Mouse (Mus musculus): ENCODE measurements around the gene Mical2.

Gene Mical2

DNA sequence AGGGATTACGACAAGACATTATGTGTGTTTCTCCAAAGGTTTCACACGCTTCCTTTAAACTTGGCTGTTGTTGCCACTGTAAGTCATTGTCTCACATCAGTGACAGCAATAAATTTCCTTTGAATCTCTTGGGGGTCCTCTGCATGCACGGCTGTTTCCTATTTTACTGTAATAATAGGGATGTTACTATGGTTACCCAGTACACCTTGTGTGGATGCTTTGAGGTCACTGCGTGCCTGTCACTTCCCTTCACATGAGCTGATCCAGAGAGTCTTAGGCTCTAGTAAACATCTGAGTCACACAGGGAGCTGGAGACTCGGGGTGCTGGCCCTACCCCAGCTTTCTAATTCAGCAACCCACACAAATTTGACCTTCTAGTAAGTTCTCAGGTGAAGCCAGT is 88.0 kb downstream of the Mical2 start:
- no peak for DNase-seq (ENCODE audit: low spot score in 2 of 2)

DNA sequence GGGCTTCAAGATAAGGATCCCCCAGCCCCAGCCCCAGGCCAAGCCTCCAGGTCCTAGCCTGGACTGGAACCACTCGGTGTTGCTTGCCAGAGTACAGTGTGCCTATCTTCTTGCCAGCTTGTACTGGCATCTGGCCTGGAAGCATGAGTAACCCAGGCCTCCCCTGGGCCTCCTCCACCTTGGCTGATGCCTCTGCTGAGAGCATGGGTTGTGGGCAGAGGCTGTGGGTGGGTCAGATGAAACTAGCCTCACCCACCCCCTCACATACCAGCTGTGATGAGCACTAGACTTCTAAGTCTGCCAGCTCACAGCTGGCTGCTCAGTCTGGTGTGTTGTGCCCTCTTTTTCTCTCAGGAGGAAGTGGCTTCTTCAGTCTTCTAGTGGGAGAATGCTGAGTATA is 90.6 kb downstream of the Mical2 start:
- DNase-seq (ENCODE audit: low spot score in 2 of 2), result peak in 1 of 2 experiments; percentile 39

DNA sequence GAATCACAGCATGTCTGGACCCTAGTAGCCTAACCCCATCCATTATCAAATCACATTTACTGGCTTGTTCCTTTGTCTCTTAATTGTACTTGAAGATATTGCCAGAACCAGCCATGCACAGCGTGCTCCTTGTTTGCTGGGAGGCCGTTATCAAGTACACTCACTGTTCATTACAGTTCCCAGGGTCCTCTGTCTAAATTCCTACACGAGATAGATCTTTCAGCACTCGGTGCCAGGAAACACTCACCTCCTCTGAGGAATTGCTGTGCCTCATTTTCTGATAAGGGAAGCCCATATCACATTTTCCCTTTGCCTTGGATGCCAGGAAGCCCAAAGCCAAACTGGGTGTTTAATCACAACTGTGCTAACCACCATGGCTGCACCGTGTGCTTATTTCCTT is 91.8 kb downstream of the Mical2 start:
- DNase-seq (ENCODE audit: low spot score in 2 of 2), result no peak

DNA sequence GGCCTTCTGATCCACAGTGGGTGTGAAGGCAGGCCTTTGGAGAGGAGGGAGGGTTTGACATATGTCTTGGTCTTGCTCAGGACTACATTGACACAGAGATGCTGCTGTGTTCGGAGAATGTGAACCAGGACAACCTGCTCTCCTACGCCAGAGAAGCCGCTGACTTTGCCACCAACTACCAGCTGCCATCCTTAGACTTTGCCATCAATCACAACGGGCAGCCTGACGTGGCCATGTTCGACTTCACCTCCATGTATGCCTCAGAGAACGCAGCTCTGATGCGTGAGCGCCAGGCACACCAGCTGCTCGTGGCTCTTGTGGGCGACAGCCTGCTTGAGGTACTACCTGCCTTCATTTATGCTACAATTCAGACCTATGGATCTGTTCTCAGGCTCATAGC is 92.7 kb downstream of the Mical2 start:
- no peak for DNase-seq (ENCODE audit: low spot score in 2 of 2)

DNA sequence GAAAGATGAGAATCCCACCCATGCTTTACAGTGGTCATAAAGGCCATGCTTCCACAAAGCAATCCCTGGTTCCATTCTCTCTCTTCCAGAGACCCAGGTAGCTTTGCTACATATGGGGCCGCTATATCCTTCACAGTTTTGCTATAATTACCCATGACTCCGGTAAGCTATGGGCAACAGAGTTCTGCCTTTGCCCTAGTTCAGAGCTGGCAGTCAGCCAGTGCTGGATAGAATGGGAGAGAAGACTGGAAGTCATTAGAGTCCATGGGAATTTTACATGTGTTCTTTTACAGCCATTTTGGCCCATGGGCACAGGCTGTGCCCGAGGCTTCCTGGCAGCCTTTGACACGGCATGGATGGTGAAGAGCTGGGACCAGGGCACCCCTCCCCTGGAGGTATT is 93.8 kb downstream of the Mical2 start:
- no peak for DNase-seq (ENCODE audit: low spot score in 2 of 2)

DNA sequence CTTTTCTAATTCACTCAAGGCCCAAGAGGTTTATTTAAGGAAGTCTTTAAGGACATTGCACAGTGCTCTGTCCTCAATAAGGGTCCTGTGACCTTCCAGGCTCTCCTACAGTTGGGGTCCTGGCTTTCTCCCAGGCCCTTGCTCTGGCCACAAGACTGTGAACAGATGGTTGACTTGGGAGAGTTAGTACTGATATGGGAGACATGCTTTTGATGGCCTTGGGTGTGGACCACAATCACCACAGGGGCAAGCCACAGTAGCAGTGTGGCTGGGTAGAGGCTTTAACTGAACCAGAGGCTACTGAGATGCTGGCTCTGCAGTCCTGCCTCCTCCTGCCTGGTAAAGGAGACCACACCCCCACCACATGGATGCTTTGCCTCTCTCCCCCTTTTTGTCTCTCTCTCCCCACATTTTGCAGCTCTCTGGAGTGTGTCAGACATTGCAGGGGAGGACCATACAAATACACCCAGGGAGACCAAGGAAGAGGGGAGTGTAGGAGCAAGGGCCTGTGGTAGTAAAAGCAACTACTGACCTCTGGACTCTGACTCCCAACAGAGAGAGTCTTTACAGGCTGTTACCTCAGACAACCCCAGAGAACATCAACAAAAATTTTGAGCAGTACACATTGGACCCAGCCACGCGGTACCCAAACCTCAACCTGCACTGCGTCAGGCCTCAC is 94.5 kb downstream of the Mical2 start:
- DNase-seq (ENCODE audit: low spot score in 2 of 2), result no peak

DNA sequence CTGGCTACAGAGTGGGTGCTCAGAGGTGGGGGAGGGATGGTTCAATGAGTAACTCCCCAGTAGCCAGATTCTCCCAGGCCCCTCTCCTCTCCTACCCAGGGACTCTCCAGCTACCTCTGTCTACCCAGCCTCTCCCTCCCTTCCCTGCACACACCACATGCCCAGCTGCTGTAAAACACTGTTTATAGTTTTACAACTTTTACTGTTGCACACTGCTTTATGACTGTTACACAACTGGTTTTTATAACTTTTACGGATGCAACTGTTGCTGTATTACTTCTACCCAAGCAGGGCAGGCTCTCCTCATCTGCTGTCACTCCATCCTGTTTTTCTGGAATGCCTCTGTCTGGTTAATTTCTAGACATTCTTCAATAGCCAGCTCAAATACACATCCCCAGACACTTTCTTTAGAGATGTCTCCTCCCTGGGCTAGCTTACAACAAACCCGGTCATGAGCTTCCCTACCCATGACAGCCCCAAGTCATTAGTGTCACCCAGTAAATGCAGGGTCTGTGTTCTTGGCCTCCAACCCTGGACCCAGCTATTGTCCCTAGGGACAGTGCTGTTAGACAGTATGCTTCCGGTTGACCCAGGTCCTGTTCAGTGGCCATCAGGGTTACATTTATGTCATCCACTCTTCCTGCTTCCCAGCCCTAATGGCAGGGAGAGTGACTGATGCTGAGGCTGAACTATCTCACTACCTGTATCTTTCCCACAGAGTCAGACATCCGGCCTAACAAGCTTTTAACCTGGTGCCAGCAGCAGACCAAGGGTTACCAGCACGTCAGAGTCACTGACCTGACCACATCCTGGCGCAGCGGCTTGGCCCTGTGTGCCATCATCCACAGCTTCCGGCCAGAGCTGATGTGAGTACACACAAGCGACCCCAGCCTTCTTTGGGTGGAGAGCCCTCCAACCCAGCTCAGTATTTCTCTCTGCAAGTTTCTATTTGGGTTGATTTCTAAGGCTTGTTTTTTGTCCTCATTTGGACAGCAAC is 96.4 kb downstream of the Mical2 start:
- no peak for DNase-seq (ENCODE audit: low spot score in 2 of 2)

DNA sequence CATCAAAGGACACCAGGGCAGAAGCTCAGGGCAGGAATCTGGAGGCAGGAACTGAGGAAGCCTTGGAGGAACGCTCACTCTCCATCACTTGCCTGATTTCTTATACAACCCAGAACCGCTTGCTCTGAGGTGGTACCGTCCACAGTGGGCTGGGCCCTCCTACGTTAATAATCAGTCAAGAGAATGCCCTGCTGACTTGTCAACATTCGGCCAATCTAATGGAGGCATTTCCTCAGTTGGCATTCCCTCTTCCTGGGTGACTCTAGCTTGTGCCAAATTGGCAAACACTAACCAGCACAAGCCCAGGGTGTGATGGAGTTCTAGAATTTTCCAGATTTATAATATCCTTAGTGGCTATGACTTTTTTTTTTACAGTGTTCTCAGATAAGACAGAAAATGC is 98.9 kb downstream of the Mical2 start:
- no peak for DNase-seq (ENCODE audit: low spot score in 2 of 2)

DNA sequence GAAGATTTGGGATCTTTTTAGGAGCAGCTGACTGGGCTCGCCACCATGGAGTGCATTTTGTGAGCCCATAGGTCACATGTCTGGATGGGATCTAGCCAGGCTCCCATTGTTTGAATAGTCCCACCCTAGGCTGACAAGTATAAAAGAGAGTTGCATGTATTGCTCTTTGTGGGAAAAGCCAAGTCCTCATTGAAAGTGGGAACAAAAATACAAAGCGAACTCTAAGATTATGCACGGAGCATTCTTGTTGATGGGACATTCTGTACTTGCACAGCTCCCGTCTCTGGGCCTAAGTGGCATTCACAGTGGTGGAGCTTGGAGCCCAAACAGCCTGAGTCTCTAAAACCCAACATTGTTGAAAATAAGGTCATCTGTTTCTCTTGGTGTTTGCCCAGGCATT is 101.2 kb downstream of the Mical2 start:
- no peak for DNase-seq (ENCODE audit: low spot score in 2 of 2)

DNA sequence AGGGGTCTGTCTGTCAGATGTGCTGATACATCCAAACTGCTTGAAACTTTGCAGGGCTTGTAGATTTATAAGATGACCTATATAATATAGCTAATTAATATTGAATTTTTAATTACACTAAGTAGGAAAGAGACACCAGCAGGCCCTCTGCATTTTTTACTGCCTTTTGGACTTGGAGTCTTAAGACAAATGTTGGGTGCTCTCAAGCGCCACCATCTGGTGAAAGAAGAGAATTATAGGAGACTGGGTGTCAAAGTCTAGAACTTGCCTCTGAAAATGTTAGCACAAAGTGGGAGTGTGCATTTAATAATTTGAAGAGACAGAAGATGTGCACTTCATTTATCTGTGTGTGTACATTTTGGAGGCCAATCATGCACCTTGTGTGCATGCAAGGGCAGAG is 103.3 kb downstream of the Mical2 start:
- DNase-seq (ENCODE audit: low spot score in 2 of 2), result no peak

DNA sequence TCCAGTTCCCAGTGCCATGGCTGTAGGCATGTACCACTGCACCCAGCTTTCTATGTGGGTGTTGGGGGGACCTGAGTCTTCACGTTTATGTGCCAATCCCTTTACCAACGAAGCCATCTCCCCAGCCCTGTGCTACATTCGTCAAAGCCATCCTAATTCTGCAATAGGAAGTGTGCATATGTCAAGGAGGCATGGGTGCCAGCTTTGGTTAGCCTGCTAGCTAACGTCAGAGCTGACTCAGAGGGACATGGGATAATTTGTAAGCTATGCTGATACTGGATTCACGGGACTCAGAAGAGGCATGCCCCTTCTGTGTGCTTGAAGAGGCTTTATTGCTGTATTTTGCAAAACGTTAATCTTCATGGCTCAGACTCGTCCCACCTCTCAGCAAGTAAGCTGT is 103.8 kb downstream of the Mical2 start:
- DNase-seq (ENCODE audit: low spot score in 2 of 2), result no peak

DNA sequence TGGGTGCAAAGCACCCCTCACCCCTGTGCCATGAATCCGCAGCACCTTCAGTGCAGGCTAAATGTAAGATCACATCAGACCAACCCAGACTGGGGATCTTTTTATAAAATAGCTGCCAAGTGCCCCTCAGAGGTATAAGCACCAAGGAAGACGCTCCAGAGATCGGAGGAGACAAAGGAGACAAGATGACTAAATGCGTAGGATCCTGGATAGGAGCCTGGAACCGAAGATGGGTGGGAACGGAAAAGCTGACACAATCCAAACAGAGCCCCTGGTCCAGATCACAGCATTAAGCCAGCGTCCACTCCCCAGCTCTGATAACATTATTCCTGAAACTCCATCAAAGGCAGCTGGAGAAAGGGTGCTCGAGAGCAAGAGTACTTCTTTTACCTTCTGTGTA is 105.3 kb downstream of the Mical2 start:
- no peak for DNase-seq (ENCODE audit: low spot score in 2 of 2)

DNA sequence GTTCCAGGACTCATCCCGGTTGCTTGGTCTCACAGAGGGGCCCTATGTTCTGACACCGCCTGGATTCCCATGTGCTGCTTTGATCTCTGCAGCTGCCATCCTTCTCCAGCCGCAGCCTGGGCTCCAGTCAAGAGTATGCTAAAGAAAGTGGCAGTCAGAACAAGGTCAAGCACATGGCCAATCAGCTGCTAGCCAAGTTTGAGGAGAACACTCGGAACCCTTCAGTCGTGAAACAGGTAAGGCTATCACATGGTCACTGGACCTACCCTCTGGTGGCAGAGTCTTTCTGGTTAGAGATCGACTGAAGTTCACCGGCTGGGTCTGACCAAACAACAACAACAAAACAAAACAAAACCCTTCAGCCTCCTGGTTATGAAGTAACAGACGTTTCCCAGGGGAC is 106.1 kb downstream of the Mical2 start:
- no peak for DNase-seq (ENCODE audit: low spot score in 2 of 2)

DNA sequence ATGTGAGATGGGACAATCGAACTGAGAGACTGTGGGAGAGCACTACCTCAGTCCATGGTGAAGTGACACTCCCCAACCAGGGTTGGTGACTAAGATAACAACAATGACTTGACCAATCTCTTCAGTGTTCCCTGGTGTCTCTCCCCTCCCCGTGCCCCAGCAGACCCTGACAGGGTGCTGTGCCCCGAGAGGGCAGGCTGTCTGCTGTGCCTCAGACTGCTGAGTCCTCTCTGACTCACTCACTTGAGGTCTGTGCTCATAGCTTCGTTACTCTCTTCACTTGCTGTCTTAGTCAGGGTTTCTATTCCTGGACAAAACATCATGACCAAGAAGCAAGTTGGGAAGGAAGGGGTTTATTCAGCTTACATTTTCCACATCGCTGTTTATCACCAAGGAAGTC is 106.8 kb downstream of the Mical2 start:
- DNase-seq (ENCODE audit: low spot score in 2 of 2), result no peak

DNA sequence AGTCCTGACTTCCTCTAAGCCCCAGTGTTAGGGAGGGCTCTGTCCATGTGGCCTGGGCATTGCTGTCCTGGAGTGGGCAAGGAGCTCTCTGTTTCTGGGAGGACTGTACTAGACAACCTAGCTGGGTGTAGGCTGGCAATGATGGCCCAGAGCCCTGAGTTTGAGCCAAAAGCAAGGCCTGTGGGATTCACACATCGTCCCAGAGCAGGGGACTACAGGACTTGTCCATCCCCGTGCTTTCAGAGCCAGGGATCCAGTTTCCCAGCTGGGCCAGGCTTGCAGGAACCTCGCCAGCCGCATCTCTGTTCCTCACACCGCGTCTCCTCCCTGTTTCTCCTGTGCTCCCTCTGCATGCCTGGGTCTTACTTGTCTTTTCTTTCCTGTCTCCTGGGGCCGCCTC is 107.7 kb downstream of the Mical2 start:
- no peak for DNase-seq (ENCODE audit: low spot score in 2 of 2)

DNA sequence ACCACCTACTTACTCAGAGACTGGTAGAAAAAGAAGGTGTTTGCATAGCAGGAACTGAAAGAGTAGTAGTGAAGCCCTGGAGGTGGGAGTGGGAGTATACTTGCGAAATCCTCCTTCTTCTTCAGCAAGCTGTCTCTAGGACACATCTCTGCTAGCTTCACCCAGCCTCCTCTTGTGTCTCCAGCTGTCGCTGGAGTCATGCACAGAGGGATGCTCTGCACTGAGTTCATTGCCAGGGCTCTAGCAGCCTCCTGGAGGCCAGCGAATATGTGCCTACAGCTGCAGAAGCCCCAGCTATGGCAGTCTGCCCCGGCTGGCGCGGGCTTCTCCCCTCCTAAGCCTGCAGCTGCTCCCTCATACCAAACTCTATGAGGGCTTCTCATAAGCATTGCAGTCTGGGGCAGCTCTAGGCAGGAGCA is 110.6 kb downstream of the Mical2 start:
- DNase-seq (ENCODE audit: low spot score in 2 of 2), result no peak

DNA sequence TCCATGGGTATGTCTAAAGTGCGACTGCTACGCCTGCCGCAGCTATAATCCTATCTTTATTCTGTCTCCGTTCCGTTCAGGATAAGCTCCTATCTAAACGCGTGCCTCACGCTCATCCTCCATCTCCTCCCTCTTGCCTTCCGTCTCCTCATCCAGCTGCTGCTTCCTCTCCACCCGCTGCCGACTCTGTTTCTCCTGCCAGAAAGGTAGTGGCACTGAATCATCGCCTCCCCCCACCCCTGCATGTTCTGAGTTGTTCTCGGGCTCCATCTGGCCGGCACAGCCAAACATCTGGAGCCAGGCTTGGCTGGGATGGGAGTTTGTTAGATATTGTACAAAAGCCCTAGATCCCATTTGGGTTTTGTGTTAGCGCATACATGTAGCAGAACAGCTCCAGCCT is 111.1 kb downstream of the Mical2 start:
- peak in 1 of 2 experiments; percentile 32 for DNase-seq (ENCODE audit: low spot score in 2 of 2)

DNA sequence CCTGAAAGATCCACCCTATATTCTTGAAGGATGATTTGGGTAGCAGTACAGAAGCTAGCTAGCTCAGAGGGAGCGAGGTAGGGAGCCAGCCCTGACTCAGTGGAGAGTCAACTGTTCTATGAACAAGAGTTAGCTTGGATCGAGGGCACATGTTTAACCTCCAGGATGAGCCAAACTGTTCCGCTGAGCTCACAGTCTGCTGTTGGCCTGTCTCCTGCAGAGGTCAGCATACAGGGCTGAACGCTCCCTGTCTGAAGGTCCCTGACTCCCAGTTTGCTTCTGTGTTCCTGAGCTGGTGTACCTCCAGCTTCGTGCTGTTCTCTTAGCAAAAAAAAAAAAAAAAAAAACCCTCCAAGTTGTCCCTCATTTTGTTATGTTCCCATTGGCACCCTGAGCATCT is 112.1 kb downstream of the Mical2 start:
- DNase-seq (ENCODE audit: low spot score in 2 of 2), result no peak

DNA sequence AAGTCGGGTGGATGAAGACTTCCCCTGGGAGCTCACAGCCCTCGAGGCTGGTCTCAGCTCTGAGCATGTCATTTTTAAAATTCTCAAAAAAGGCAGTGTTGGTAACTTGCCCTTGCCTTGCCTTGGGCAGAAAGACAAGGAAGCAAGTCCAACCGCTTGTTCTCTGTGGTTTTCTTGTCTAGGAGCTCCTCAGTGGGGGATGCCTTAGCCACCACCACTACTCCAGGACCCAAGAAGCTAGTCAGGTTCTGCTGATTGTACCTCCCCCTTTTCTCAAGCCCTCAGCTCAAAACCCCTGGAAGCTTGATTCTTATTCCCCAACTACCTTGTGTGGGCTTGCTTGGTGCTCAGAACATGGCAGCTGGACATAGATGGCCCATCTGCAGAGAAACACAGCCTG is 115.4 kb downstream of the Mical2 start:
- DNase-seq (ENCODE audit: low spot score in 2 of 2), result no peak

DNA sequence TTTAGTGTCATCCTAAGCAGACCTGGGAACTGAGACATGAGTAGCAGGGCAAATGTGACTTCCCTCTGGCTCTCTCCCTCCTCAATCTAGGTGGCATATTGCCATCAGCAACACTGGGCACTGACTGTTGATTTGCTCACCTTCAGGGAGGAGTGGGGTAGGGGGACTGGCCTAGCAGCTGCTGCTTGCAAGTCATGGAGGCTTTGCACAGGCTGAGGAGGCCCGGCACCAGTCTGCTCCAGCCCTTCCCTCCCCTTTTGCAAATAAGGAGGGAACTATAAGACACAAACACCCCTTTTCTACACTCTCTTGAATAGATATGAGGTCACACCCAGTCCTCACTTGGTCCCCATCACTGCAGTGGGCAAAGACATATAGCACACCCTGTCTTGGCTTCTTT is 120.0 kb downstream of the Mical2 start:
- no peak for DNase-seq (ENCODE audit: low spot score in 2 of 2)

DNA sequence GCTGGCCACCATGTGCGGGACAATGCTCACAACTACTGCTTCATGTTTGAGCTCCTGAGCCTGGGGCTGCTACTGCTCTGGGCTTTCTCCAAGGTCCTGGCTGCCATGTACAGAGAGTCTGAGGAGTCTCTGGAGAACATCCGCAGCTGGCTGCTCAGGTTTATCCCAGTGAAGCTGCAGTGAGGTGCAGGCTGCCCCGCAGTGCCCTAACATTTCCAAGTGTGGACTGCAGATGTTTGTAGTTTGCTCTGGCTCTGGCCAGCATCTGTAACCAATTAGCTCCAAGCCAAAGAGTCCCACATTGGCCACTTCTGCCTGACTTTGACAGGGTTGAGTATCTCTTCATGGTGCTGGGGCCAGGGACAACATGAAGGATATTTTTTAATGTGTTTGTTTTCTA is 125.9 kb downstream of the Mical2 start:
- no peak for DNase-seq (ENCODE audit: low spot score in 2 of 2)

DNA sequence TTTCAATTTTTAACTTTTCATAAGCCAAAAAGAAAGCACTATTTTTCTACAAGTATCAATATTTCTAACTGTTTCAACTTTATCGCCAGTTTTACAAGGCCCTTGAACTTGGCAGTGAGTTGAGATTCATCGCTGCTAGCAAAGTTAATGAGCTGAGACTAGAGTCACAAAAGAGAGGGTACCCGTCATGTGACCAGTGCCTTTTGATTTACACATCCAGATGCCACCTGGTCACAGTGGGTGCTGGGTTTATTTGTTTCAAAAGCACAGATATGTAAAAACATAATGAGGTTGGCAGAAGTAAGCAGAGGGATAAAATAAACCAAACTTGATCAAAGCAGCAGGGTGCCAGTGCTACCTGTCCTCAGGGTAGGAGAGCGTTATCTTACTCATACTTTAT is 126.3 kb downstream of the Mical2 start:
- no peak for DNase-seq (ENCODE audit: low spot score in 2 of 2)

DNA sequence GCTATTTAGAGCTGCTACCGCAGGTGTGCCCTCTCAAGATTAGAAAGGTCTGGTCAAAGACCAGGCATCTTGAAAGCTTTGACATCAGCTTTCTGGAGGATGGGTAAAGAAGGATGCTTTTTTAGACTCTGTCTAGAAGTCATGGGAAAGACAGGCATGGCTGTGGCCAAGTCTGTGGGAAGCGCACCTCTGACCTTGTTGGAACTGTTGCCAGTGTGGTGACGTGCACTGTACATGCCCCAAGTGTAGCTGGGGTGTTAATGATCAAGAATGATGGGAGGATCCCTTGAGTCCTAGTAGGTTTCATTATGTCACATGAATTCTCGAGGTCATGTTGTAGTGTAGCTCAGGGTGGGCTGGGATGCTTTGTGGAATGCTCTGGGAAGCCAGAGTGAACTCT is 127.4 kb downstream of the Mical2 start:
- no peak for DNase-seq (ENCODE audit: low spot score in 2 of 2)

Data from urinary bladder, adult 18-20 months (tissue).